Mouse (Mus musculus): ENCODE results near the gene Rps11.
"Not testable (repeated sequence)": the region's sequence is repeated elsewhere in the genome, so short reads cannot be mapped to it uniquely, and the experiment has no call there.

Gene Rps11

GRCm38 (mm10) chr7:45134544-45135026, 10.3 kb upstream of the Rps11 start:
- in situ Hi-C loops (cut with MboI; ENCODE audit: low sequenced_read_pairs), result no loop called here

- in situ Hi-C loops (cut with MboI; ENCODE audit: low sequenced_read_pairs), result no loop called here
Measured at GRCm38 (mm10) chr7:45133446-45134159, 9.4 kb upstream of the Rps11 start.

GRCm38 (mm10) chr7:45131850-45132249, 7.6 kb upstream of the Rps11 start:
- in situ Hi-C loops (cut with MboI; ENCODE audit: low sequenced_read_pairs), result no loop called here

- in situ Hi-C loops (cut with MboI; ENCODE audit: low sequenced_read_pairs), result no loop called here
Measured at GRCm38 (mm10) chr7:45129776-45130512, 5.7 kb upstream of the Rps11 start.

GRCm38 (mm10) chr7:45129318-45129717, 5.1 kb upstream of the Rps11 start:
- in situ Hi-C loops (cut with MboI; ENCODE audit: low sequenced_read_pairs), result no loop called here

- in situ Hi-C loops (cut with MboI; ENCODE audit: low sequenced_read_pairs), result no loop called here
Measured at GRCm38 (mm10) chr7:45128624-45129246, 4.5 kb upstream of the Rps11 start, which contains the start of gene Rpl13a. TSS of gene Rpl13a (minus strand) at chr7:45128761.

- in situ Hi-C loops (cut with MboI; ENCODE audit: low sequenced_read_pairs), result no loop called here
Measured at GRCm38 (mm10) chr7:45127700-45128224, 3.5 kb upstream of the Rps11 start.

- in situ Hi-C loops (cut with MboI; ENCODE audit: low sequenced_read_pairs), result no loop called here
Measured at GRCm38 (mm10) chr7:45126844-45127699, 2.8 kb upstream of the Rps11 start.

GRCm38 (mm10) chr7:45126147-45126843, 2.1 kb upstream of the Rps11 start:
- in situ Hi-C loops (cut with MboI; ENCODE audit: low sequenced_read_pairs), result no loop called here

- in situ Hi-C loops (cut with MboI; ENCODE audit: low sequenced_read_pairs), result not testable (repeated sequence)
Measured at GRCm38 (mm10) chr7:45125649-45126048, 1.4 kb upstream of the Rps11 start.

GRCm38 (mm10) chr7:45125144-45125600, 933 bp upstream of the Rps11 start:
- in situ Hi-C loops (cut with MboI; ENCODE audit: low sequenced_read_pairs), result no loop called here

GRCm38 (mm10) chr7:45123186-45123570, 1.1 kb downstream of the Rps11 start:
- in situ Hi-C loops (cut with MboI; ENCODE audit: low sequenced_read_pairs), result no loop called here

- in situ Hi-C loops (cut with MboI; ENCODE audit: low sequenced_read_pairs), result no loop called here
Measured at GRCm38 (mm10) chr7:45122561-45123185, 1.6 kb downstream of the Rps11 start.

- in situ Hi-C loops (cut with MboI; ENCODE audit: low sequenced_read_pairs), result no loop called here
Measured at GRCm38 (mm10) chr7:45121966-45122365, 2.3 kb downstream of the Rps11 start.

GRCm38 (mm10) chr7:45121404-45121803, 2.8 kb downstream of the Rps11 start:
- in situ Hi-C loops (cut with MboI; ENCODE audit: low sequenced_read_pairs), result no loop called here

GRCm38 (mm10) chr7:45119780-45120709, 4.2 kb downstream of the Rps11 start:
- in situ Hi-C loops (cut with MboI; ENCODE audit: low sequenced_read_pairs), result no loop called here

- in situ Hi-C loops (cut with MboI; ENCODE audit: low sequenced_read_pairs), result no loop called here
Measured at GRCm38 (mm10) chr7:45118336-45118735, 5.9 kb downstream of the Rps11 start.

- in situ Hi-C loops (cut with MboI; ENCODE audit: low sequenced_read_pairs), result no loop called here
Measured at GRCm38 (mm10) chr7:45117566-45117965, 6.7 kb downstream of the Rps11 start.
